Mouse (Mus musculus) liver, embryonic 11.5 days (tissue): ENCODE measurements around the gene Abca13. TPM values are rescaled to one million over a fixed set of nuclear protein-coding genes. Genes with fewer than 3 reads are reported as not detected.
"Not testable (repeated sequence)": the region's sequence is repeated elsewhere in the genome, so short reads cannot be mapped to it uniquely, and the experiment has no call there.

Experiments
- ATAC-seq: fragments of 200-750 bp; cut with Nextera tagmentation; replicated peaks from 2 replicates; pipeline ENCODE4 v1.8.0; 2017; ENCODE audit warnings: moderate number of reproducible peaks, mild to moderate bottlenecking, moderate TSS enrichment, moderate library complexity; ENCODE audit not compliant: low FRiP score
- DNase-seq: peaks from one replicate; pipeline ENCODE4 v3.0.0-alpha.2; 2017; ENCODE audit warnings: low spot score
- H3K27ac ChIP-seq: fragments of 300-500 bp; sonication (generic); 2 replicates; pipeline ENCODE4 v1.5.1; 2014; ENCODE audit warnings: mild to moderate bottlenecking, low read depth, low read length, control low read depth
- H3K27me3 ChIP-seq: fragments of 300-500 bp; sonication (generic); replicated peaks from 2 replicates; pipeline ENCODE4 v1.6.1; 2014; ENCODE audit warnings: low read length, mixed read lengths; ENCODE audit not compliant: control insufficient read depth, insufficient read depth
- H3K36me3 ChIP-seq: fragments of 300-500 bp; sonication (generic); 2 replicates; pipeline ENCODE4 v1.6.1; 2014; ENCODE audit warnings: mild to moderate bottlenecking, low read length, moderate library complexity, mixed read lengths; ENCODE audit not compliant: control insufficient read depth, insufficient read depth
- H3K4me1 ChIP-seq: fragments of 300-500 bp; sonication (generic); replicated peaks from 2 replicates; pipeline ENCODE4 v1.6.1; 2014; ENCODE audit warnings: low read length, mixed read lengths; ENCODE audit not compliant: control insufficient read depth, insufficient read depth
- H3K4me2 ChIP-seq: fragments of 300-500 bp; sonication (generic); 2 replicates; pipeline ENCODE4 v1.6.1; 2014; ENCODE audit warnings: mild to moderate bottlenecking, control low read depth, moderate library complexity
- H3K4me3 ChIP-seq: fragments of 300-500 bp; sonication (generic); 2 replicates; pipeline ENCODE4 v1.5.1; 2014; ENCODE audit warnings: low read depth, low read length, control low read depth
- H3K9ac ChIP-seq: fragments of 300-500 bp; sonication (generic); 2 replicates; pipeline ENCODE4 v1.6.1; 2014; ENCODE audit warnings: low read depth, low read length, control low read depth
- H3K9me3 ChIP-seq: fragments of 300-500 bp; sonication (generic); 2 replicates; pipeline ENCODE4 v1.6.1; 2016; ENCODE audit warnings: low read length, inconsistent platforms, mixed read lengths; ENCODE audit not compliant: control insufficient read depth
- WGBS: fragments of 180-500 bp; shearing (Covaris S2); extraction: QIAGEN DNeasy Blood & Tissue Kit; methylation state at CpG from one replicate; pipeline ENCODE4 v1.1.7; 2014; 5-methylcytosine and 5-hydroxymethylcytosine counted together
- polyA plus RNA-seq: library from polyadenylated mRNA; unstranded; fragments of >200 nt; fragmentation: Nextera tagmentation; extraction: Ambion mirVana; gene quantifications from 2 replicates; pipeline ENCODE4 v1.2.1, GENCODE M21; 2014

Abca13 gene
- polyA plus RNA-seq, 1 experiment from 2014 or later, result 0.04 TPM

GRCm38 (mm10) chr11:9316545-9316944 lies 124.8 kb downstream of the Abca13 start:
- Histone ChIP-seq H3K9ac (no peak overlapping the region), H3K4me1 (no peaks in the 10 kb centered on the region), H3K36me3 (no peaks in the 10 kb centered on the region), H3K27me3 (no peaks in the 10 kb centered on the region), H3K27ac (no peak overlapping the region), H3K4me3 (no peak overlapping the region), H3K4me2 (no peak overlapping the region), H3K9me3 (no peaks in the 10 kb centered on the region)
- WGBS, result 32% methylated on average over 3 of the region's 3 CpGs
- ATAC-seq, result peak; percentile 37; the same call in 1 of the 2 replicates
- no peak for DNase-seq

GRCm38 (mm10) chr11:9317076-9317929 lies 125.6 kb downstream of the Abca13 start:
- 34% methylated on average over 6 of the region's 6 CpGs for WGBS
- peak; percentile 53; the same call in 1 of the 2 replicates for ATAC-seq

GRCm38 (mm10) chr11:9338151-9338550 lies 146.4 kb downstream of the Abca13 start:
- Histone ChIP-seq H3K4me1 (no peaks in the 10 kb centered on the region), H3K4me2 (no peak overlapping the region), H3K4me3 (no peak overlapping the region), H3K27ac (no peak overlapping the region), H3K9ac (no peak overlapping the region), H3K27me3 (no peaks in the 10 kb centered on the region), H3K36me3 (no peaks in the 10 kb centered on the region), H3K9me3 (no peaks in the 10 kb centered on the region)
- no peak for DNase-seq
- WGBS, result 76% methylated on average over 3 of the region's 3 CpGs
- no peak for ATAC-seq

More at GRCm38 (mm10) chr11:9317076-9317929, 125.6 kb downstream of the Abca13 start:
- Histone ChIP-seq H3K4me1 (no peaks in the 10 kb centered on the region), H3K36me3 (no peaks in the 10 kb centered on the region), H3K27ac (no peak overlapping the region), H3K4me2 (no peak overlapping the region), H3K4me3 (no peak overlapping the region), H3K27me3 (no peaks in the 10 kb centered on the region), H3K9ac (no peak overlapping the region), H3K9me3 (no peaks in the 10 kb centered on the region)
- peak; percentile 33 for DNase-seq

- no peak overlapping the region for H3K27ac ChIP-seq
- ATAC-seq (no peak), DNase-seq (no peak)
- H3K4me3 ChIP-seq, result no peak overlapping the region
- no peaks in the 10 kb centered on the region for H3K4me1 ChIP-seq
- no peaks in the 10 kb centered on the region for H3K9me3 ChIP-seq
- no peaks in the 10 kb centered on the region for H3K27me3 ChIP-seq
- 52% methylated on average over 3 of the region's 3 CpGs for WGBS
- H3K9ac ChIP-seq, result no peak overlapping the region
- no peak overlapping the region for H3K4me2 ChIP-seq
- no peaks in the 10 kb centered on the region for H3K36me3 ChIP-seq
Observed at GRCm38 (mm10) chr11:9347724-9348123, 156.0 kb downstream of the Abca13 start.

GRCm38 (mm10) chr11:9373160-9373559 lies 181.4 kb downstream of the Abca13 start:
- Histone ChIP-seq H3K27ac (no peak overlapping the region), H3K9me3 (no peaks in the 10 kb centered on the region), H3K4me2 (no peak overlapping the region), H3K9ac (no peak overlapping the region), H3K36me3 (no peaks in the 10 kb centered on the region), H3K4me1 (no peaks in the 10 kb centered on the region), H3K27me3 (no peaks in the 10 kb centered on the region), H3K4me3 (no peak overlapping the region)
- DNase-seq (no peak), ATAC-seq (no peak)
- 40% methylated on average over 5 of the region's 5 CpGs for WGBS

- not testable (repeated sequence) for H3K27me3 ChIP-seq, H3K9me3 ChIP-seq, DNase-seq, H3K4me2 ChIP-seq, H3K27ac ChIP-seq, H3K4me3 ChIP-seq, H3K9ac ChIP-seq, ATAC-seq, H3K4me1 ChIP-seq, H3K36me3 ChIP-seq
- 80% methylated on average over 5 of the region's 5 CpGs for WGBS
Observed at GRCm38 (mm10) chr11:9374426-9374825, 182.7 kb downstream of the Abca13 start.

GRCm38 (mm10) chr11:9388520-9388919 lies 196.8 kb downstream of the Abca13 start:
- H3K9ac ChIP-seq, result no peak overlapping the region
- WGBS, result 81% methylated on average over 1 of the region's 1 CpGs
- DNase-seq, result no peak
- no peaks in the 10 kb centered on the region for H3K4me1 ChIP-seq
- no peaks in the 10 kb centered on the region for H3K27me3 ChIP-seq
- no peak overlapping the region for H3K27ac ChIP-seq
- H3K4me3 ChIP-seq, result no peak overlapping the region
- H3K36me3 ChIP-seq, result no peaks in the 10 kb centered on the region
- no peak overlapping the region for H3K4me2 ChIP-seq
- no peak for ATAC-seq
- H3K9me3 ChIP-seq, result no peaks in the 10 kb centered on the region

- H3K4me3 ChIP-seq, result no peak overlapping the region
Observed at GRCm38 (mm10) chr11:9416946-9417345, 225.2 kb downstream of the Abca13 start.

GRCm38 (mm10) chr11:9420205-9420604 lies 228.5 kb downstream of the Abca13 start:
- no peak for DNase-seq
- no peak overlapping the region for H3K27ac ChIP-seq
- H3K4me1 ChIP-seq, result no peaks in the 10 kb centered on the region
- H3K27me3 ChIP-seq, result no peaks in the 10 kb centered on the region
- H3K9me3 ChIP-seq, result no peaks in the 10 kb centered on the region
- no peak overlapping the region for H3K4me2 ChIP-seq
- no peak for ATAC-seq
- H3K4me3 ChIP-seq, result no peak overlapping the region
- 31% methylated on average over 2 of the region's 2 CpGs for WGBS
- H3K9ac ChIP-seq, result no peak overlapping the region
- H3K36me3 ChIP-seq, result no peaks in the 10 kb centered on the region

More at GRCm38 (mm10) chr11:9416946-9417345, 225.2 kb downstream of the Abca13 start:
- Histone ChIP-seq H3K27ac (no peak overlapping the region), H3K9me3 (no peaks in the 10 kb centered on the region), H3K27me3 (no peaks in the 10 kb centered on the region), H3K9ac (no peak overlapping the region), H3K4me1 (no peaks in the 10 kb centered on the region), H3K4me2 (no peak overlapping the region), H3K36me3 (no peaks in the 10 kb centered on the region)
- no peak for ATAC-seq
- 70% methylated on average over 3 of the region's 3 CpGs for WGBS
- DNase-seq, result no peak
